Mouse (Mus musculus) liver, adult 2 months (tissue): Measurements from ENCODE around the gene Mettl16.

Source experiments
- CTCF ChIP-seq: fragments of 200-500 bp; IDR thresholded peaks from 2 replicates; pipeline ENCODE4 v1.5.1; 2011; ENCODE audit warnings: low read depth, low read length, control low read depth
- POLR2A ChIP-seq: fragments of 200-500 bp; IDR thresholded peaks from 2 replicates; pipeline ENCODE4 v1.6.1; 2011; ENCODE audit warnings: low read length, control low read depth; ENCODE audit not compliant: insufficient read depth; ENCODE audit errors: extremely low read depth

- TF ChIP-seq CTCF: no peak
- TF ChIP-seq POLR2A: no peak
These were observed 99.9 kb downstream of the Mettl16 start for GRCm38 (mm10) chr11:74870544-74870943.
